Mouse (Mus musculus): ENCODE results near the gene Ppa2. TPM values are rescaled to one million over a fixed set of nuclear protein-coding genes. Genes with fewer than 3 reads are reported as not detected.

The Ppa2 gene
- polyA plus RNA-seq, 1 experiment = 47.7 TPM

- DNase-seq (ENCODE audit: low spot score) = no peak
Observed at GRCm38 (mm10) chr3:133389803-133390387, 80.0 kb downstream of the Ppa2 start.

- no peak for DNase-seq (ENCODE audit: low spot score)
Observed at GRCm38 (mm10) chr3:133394531-133394930, 84.6 kb downstream of the Ppa2 start.

- DNase-seq (ENCODE audit: low spot score) = no peak
Observed at GRCm38 (mm10) chr3:133403849-133404248, 93.9 kb downstream of the Ppa2 start.

DNA sequence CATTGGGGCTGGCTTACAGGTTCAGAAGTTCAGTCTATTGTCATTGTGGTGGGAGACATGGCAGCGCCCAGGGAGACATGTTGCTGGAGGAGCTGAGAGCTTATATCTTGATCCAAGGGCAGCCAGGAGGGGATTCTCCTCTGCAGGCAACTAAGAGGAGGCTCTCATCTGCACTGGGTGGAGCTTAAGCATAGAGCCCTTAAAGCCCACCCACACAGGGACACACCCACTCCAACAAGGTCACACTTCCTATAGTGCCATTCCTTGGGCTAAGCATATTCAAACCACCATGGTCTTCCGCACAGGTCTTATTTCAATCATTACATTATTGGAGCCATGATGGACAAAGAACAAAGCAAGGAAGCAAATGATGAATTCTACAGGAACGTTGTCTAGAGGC, 95.7 kb downstream of the Ppa2 start:
- no peak for DNase-seq (ENCODE audit: low spot score)

DNA sequence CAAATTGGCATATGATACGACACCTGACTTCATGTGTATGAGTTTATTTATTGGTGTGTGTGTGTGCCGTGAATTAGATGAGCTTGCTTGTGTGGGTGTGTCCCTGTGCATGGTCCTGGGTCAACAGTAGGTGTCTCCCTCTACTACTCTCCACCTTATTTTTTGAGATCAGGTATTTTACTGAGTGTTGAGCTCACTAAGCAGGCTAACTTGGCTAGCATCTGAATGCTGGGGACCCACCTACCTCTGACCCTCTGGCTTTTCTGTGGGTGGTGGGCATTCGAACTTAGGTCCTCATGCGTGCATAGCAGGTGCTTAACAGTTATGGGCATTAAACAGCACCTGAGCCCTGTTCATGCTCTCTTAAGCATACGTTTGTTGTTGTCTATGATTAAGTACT, 96.3 kb downstream of the Ppa2 start:
- DNase-seq (ENCODE audit: low spot score) = no peak

GRCm38 (mm10) chr3:133411123-133411675, 101.3 kb downstream of the Ppa2 start:
- no peak for DNase-seq (ENCODE audit: low spot score)

DNA sequence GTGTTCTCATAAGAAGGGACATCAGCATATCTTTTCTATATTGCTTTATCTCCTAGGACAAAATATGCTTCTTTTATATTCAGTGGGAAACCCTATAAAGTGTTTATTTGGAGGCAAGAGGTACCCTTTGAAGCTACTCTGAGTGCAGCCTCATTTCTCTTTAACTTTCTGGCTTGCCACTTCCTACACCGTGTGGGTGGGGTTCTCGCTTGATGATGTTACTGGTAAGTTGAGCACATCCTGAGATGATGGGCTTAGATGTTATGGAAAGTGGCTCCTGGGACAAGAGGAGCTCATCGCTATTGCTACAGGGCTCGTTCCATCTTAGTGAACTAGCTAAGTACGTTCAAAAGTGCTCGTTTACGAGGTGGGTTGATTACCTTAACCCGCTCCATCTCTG, 101.9 kb downstream of the Ppa2 start:
- DNase-seq (ENCODE audit: low spot score) = no peak

DNA sequence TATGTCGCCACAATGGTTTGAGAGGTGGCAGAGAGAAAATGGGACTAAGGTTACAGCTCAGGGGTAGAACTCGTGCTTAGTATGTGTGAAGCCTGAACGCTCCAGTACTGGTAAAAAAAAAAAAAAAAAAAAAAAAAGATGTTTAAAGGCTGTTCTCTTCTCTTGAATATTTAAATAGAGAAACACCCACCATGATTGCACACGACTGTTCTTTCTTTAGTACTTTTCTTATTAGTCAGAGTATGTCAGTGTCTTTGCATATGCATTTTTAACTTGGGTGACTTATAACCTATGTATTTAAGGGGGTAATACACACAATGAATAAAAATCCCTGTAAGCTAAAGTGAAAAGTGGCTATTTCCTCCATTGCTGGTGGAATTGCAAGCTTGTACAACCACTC, 104.8 kb downstream of the Ppa2 start:
- DNase-seq (ENCODE audit: low spot score) = no peak

DNA sequence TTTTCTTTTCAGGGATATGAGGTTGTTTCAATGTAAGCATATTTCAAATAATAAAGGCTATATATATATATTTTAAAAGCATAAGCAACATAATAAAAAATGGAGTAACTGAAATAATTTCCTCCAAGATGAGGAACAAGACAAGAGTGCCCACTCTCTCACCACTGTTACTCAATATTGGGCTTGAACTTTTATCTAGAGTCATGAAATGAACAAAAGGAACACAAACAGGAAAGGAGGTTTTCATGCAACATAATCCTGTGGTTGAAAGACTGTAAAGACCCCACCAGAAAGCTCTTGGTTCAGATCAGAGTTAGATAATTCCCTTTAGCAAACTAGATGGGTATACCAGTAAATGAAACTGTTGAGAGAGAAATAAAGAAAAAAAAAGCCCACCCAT, 113.2 kb downstream of the Ppa2 start:
- DNase-seq (ENCODE audit: low spot score) = no peak

Other genes with a start within 250 kb of the Ppa2 start
- 10.8 and 11.1 TPM in 2 replicates for gene Ints12, start 218.3 kb upstream of the Ppa2 start, polyA plus RNA-seq (2012; rRNA removed)
- gene Gstcd, start 218.1 kb upstream of the Ppa2 start, polyA plus RNA-seq (2012; rRNA removed) = 5.0 and 5.7 TPM in 2 replicates
- not detected in 2 replicates for gene Arhgef38, start 75.2 kb upstream of the Ppa2 start, polyA plus RNA-seq (2012; rRNA removed)
- gene Tet2, start 235.0 kb downstream of the Ppa2 start, polyA plus RNA-seq (2012; rRNA removed) = 14.4 and 22.9 TPM in 2 replicates

Measured in urinary bladder, adult 2 months (tissue).